Mouse (Mus musculus): ENCODE data around the gene Rnf222. TPM values are rescaled to one million over a fixed set of nuclear protein-coding genes. Genes with fewer than 3 reads are reported as not detected.

Gene Rnf222
- polyA plus RNA-seq, 1 experiment from 2014 or later, result not detected

DNA sequence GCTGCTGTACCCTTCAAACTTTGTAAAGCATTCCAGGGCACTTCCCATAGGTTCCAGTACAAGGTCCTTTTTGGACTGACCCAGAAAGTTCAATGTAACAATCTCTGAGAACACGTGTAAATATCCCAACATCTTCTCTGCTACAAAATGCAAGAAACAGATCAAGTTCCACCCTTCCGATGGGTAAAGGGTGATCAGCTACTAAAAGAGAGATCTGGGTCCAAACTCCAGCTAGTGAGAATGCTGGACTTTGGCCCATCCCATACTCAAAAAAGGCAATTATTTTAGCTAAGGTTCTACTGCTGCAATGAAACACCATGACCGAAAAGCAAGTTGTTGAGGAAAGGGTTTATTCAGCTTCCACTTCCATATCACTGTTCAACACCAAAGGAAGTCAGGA is 33.7 kb upstream of the Rnf222 start:
- Histone ChIP-seq H3K4me1 (ENCODE audit: control insufficient read depth in 2 of 2, insufficient read depth in 2 of 2, low read length in 2 of 2) (peaks cover 10 to 26% of the 10 kb centered on the region in 2 experiments), H3K36me3 (ENCODE audit: control insufficient read depth, insufficient read depth, low read length) (no peaks in the 10 kb centered on the region), H3K9me3 (ENCODE audit: control insufficient read depth, low read length) (no peaks in the 10 kb centered on the region), H3K27me3 (ENCODE audit: control insufficient read depth, insufficient read depth, low read length) (no peaks in the 10 kb centered on the region), H3K9ac (ENCODE audit: low read length) (0 out of 2 replicates have a peak overlapping the region, but pooled peaks have one; percentile 17), H3K4me2 (ENCODE audit: low read length) (no peak overlapping the region), H3K27ac (replicated peaks in 1 of 2; ENCODE audit: control insufficient read depth in 1 of 2, insufficient read depth in 1 of 2, low read depth in 2 of 2, low read length in 2 of 2) (peak overlapping the region; percentile 60 to 89; a peak in 3 of 4 replicates), H3K4me3 (ENCODE audit: control insufficient read depth in 1 of 2, insufficient read depth in 1 of 2, low read depth in 1 of 2, low read length in 2 of 2) (no peak overlapping the region)
- ATAC-seq (ENCODE audit: insufficient number of reproducible peaks, insufficient read depth, low FRiP score, low read depth), result no peak
- WGBS, result 87% methylated on average over 3 of the region's 3 CpGs

DNA sequence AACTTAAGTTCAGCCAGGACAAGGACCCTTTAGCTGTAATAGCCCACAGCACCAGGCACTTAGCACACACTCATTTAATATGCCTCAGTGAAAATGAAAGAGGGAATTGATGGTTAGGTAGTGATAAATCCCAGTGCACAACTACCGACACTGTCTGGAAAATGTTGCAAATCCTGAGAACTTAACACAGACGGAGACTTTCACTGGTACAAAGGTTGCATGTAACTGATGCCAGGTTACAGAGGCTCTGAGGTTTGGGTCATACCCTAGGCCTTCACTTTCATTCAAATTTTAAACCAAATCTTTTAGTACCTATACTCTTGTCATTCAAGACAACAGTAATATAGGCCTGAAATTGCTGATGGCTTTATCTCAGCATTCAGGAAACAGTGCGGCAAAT is 31.0 kb upstream of the Rnf222 start:
- Histone ChIP-seq H3K27me3 (ENCODE audit: control insufficient read depth, insufficient read depth, low read length) (no peaks in the 10 kb centered on the region), H3K4me1 (ENCODE audit: control insufficient read depth in 2 of 2, insufficient read depth in 2 of 2, low read length in 2 of 2) (peaks cover 10 to 13% of the 10 kb centered on the region in 2 experiments), H3K36me3 (ENCODE audit: control insufficient read depth, insufficient read depth, low read length) (no peaks in the 10 kb centered on the region), H3K4me2 (ENCODE audit: low read length) (no peak overlapping the region), H3K9me3 (ENCODE audit: control insufficient read depth, low read length) (no peaks in the 10 kb centered on the region), H3K27ac (replicated peaks in 1 of 2; ENCODE audit: control insufficient read depth in 1 of 2, insufficient read depth in 1 of 2, low read depth in 2 of 2, low read length in 2 of 2) (no peak overlapping the region), H3K4me3 (ENCODE audit: control insufficient read depth in 1 of 2, insufficient read depth in 1 of 2, low read depth in 1 of 2, low read length in 2 of 2) (no peak overlapping the region), H3K9ac (ENCODE audit: low read length) (no peak overlapping the region)
- no peak for ATAC-seq (ENCODE audit: insufficient number of reproducible peaks, insufficient read depth, low FRiP score, low read depth)
- WGBS, result 77% methylated on average over 3 of the region's 3 CpGs

DNA sequence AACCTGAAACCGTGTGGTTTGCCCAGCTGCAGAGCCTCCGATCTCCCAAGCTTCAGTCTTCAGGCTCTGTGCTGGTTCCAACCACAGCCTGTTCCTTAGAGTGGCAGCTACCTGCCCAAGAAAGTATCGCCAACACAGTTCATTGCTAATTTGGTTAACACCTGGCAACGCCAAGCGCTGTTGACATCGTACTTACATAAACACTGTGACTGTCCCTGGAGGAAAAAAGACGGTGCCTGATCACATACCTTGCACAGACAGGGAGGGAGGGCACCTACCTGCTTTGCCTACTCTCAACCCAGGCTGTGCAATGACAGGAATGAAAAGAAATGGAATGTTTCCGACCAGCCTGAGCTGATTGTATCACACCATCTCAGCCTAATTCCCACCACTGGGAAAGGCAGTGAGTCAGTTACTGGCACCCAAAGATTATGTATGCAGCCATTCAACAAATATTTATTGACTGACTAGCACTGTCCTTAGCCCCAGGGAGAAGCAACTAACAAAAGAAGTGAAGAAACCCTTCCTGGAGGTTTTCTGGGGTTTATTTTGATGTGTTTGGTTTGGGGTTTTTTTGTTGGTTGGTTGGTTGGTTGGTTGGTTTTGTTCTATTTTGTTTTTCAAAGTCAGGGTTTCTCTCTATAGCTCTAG is 28.3 kb upstream of the Rnf222 start:
- no peaks in the 10 kb centered on the region for H3K27me3 ChIP-seq (ENCODE audit: control insufficient read depth, insufficient read depth, low read length)
- no peak for ATAC-seq (ENCODE audit: insufficient number of reproducible peaks, insufficient read depth, low FRiP score, low read depth)
- H3K4me1 ChIP-seq (ENCODE audit: control insufficient read depth in 2 of 2, insufficient read depth in 2 of 2, low read length in 2 of 2), result peaks cover 10 to 13% of the 10 kb centered on the region in 2 experiments
- no peak overlapping the region for H3K9ac ChIP-seq (ENCODE audit: low read length)
- no peaks in the 10 kb centered on the region for H3K36me3 ChIP-seq (ENCODE audit: control insufficient read depth, insufficient read depth, low read length)
- no peak overlapping the region for H3K27ac ChIP-seq (replicated peaks in 1 of 2; ENCODE audit: control insufficient read depth in 1 of 2, insufficient read depth in 1 of 2, low read depth in 2 of 2, low read length in 2 of 2)
- no peak overlapping the region for H3K4me2 ChIP-seq (ENCODE audit: low read length)
- H3K9me3 ChIP-seq (ENCODE audit: control insufficient read depth, low read length), result no peaks in the 10 kb centered on the region
- H3K4me3 ChIP-seq (ENCODE audit: control insufficient read depth in 1 of 2, insufficient read depth in 1 of 2, low read depth in 1 of 2, low read length in 2 of 2), result no peak overlapping the region
- WGBS, result 75% methylated on average over 8 of the region's 8 CpGs

DNA sequence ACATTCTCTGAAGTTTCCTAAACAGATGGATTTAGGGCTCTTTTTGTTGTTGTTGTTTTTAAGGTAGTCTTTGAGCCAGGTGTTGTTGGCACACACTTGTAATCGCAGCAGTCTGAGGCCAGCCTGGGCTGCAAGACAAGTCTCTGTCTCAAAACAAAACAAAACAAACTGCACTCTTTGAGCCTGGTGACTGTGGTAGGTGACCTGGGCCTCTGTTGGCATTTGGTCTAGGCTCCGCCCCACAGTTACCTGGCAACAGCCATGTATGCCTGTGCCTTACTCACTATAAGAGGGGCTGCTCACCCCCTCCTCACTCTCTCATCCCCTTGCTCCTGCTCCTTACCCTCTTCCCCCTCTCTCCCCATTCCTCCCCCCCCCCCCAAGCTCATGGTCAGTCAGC is 26.1 kb upstream of the Rnf222 start:
- no peak overlapping the region for H3K4me2 ChIP-seq (ENCODE audit: low read length)
- no peak for ATAC-seq (ENCODE audit: insufficient number of reproducible peaks, insufficient read depth, low FRiP score, low read depth)
- H3K9ac ChIP-seq (ENCODE audit: low read length), result no peak overlapping the region
- no peaks in the 10 kb centered on the region for H3K9me3 ChIP-seq (ENCODE audit: control insufficient read depth, low read length)
- H3K27me3 ChIP-seq (ENCODE audit: control insufficient read depth, insufficient read depth, low read length), result no peaks in the 10 kb centered on the region
- 88% methylated on average over 2 of the region's 2 CpGs for WGBS
- no peak overlapping the region for H3K27ac ChIP-seq (replicated peaks in 1 of 2; ENCODE audit: control insufficient read depth in 1 of 2, insufficient read depth in 1 of 2, low read depth in 2 of 2, low read length in 2 of 2)
- H3K4me1 ChIP-seq (ENCODE audit: control insufficient read depth in 2 of 2, insufficient read depth in 2 of 2, low read length in 2 of 2), result peaks cover 10 to 22% of the 10 kb centered on the region in 2 experiments
- no peak overlapping the region for H3K4me3 ChIP-seq (ENCODE audit: control insufficient read depth in 1 of 2, insufficient read depth in 1 of 2, low read depth in 1 of 2, low read length in 2 of 2)
- H3K36me3 ChIP-seq (ENCODE audit: control insufficient read depth, insufficient read depth, low read length), result no peaks in the 10 kb centered on the region

DNA sequence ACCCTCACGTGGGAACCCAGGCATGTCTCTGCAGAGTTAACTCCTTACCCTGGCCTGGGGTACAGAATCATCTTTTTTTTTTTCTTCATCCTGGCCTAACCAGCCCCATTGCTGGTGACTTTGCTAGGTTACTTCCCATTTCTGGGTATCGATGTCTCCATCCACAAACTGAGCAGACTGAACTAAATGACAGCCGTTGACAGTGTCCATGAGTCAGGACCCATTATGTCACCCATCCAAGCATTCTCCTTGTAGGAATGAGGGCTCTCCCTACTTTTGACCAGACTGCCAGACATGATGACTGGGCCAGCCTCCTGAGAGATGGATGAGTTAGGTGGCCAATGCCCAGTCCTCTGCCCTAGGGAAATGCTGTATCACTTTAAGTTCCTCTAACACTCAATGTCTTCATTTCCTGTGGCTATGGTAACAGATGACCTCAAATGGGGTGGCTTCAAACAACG is 24.7 kb upstream of the Rnf222 start:
- Histone ChIP-seq H3K9ac (ENCODE audit: low read length) (no peak overlapping the region), H3K27ac (replicated peaks in 1 of 2; ENCODE audit: control insufficient read depth in 1 of 2, insufficient read depth in 1 of 2, low read depth in 2 of 2, low read length in 2 of 2) (peak overlapping the region in 1 of 2 experiments; percentile 25; a peak in 1 of 4 replicates), H3K27me3 (ENCODE audit: control insufficient read depth, insufficient read depth, low read length) (no peaks in the 10 kb centered on the region), H3K36me3 (ENCODE audit: control insufficient read depth, insufficient read depth, low read length) (no peaks in the 10 kb centered on the region), H3K4me2 (ENCODE audit: low read length) (no peak overlapping the region), H3K9me3 (ENCODE audit: control insufficient read depth, low read length) (no peaks in the 10 kb centered on the region), H3K4me1 (ENCODE audit: control insufficient read depth in 2 of 2, insufficient read depth in 2 of 2, low read length in 2 of 2) (peaks cover 10 to 22% of the 10 kb centered on the region in 2 experiments), H3K4me3 (ENCODE audit: control insufficient read depth in 1 of 2, insufficient read depth in 1 of 2, low read depth in 1 of 2, low read length in 2 of 2) (no peak overlapping the region)
- no peak for ATAC-seq (ENCODE audit: insufficient number of reproducible peaks, insufficient read depth, low FRiP score, low read depth)
- WGBS, result 56% methylated on average over 4 of the region's 4 CpGs

DNA sequence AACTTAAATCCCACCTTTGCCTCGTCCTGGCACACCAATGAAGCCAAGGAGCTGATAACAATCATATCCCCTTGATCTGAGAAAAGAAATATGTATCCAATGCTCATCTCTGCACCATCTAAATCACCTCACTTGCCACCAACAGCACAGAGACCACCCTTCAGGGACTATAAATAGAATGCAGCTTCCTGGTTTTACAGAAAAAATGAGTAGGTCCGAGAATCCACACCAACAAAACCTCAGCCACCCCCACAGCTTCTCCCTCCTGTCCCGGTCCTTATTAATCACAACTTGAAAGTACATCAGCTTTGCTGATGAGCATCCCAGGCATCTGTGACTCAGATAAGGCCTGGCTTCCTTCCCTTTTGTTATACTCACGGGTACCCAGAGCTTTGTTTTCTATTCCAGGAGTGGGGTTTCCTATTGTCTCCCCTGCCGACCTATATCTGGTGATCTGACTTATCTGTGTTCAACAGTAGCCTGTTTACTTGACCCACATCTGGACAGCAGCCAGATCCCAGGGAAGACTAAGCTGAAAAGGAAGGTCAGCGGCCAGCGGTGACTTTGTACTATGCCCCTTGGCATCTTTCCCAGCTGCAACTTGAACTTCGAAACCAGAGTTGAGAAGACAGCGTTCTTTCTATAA is 23.7 kb upstream of the Rnf222 start:
- Histone ChIP-seq H3K36me3 (ENCODE audit: control insufficient read depth, insufficient read depth, low read length) (no peaks in the 10 kb centered on the region), H3K4me1 (ENCODE audit: control insufficient read depth in 2 of 2, insufficient read depth in 2 of 2, low read length in 2 of 2) (peaks cover 10 to 22% of the 10 kb centered on the region in 2 experiments), H3K9ac (ENCODE audit: low read length) (no peak overlapping the region), H3K4me2 (ENCODE audit: low read length) (peak overlapping the region; percentile 39), H3K9me3 (ENCODE audit: control insufficient read depth, low read length) (no peaks in the 10 kb centered on the region), H3K27me3 (ENCODE audit: control insufficient read depth, insufficient read depth, low read length) (no peaks in the 10 kb centered on the region), H3K4me3 (ENCODE audit: control insufficient read depth in 1 of 2, insufficient read depth in 1 of 2, low read depth in 1 of 2, low read length in 2 of 2) (no peak overlapping the region), H3K27ac (replicated peaks in 1 of 2; ENCODE audit: control insufficient read depth in 1 of 2, insufficient read depth in 1 of 2, low read depth in 2 of 2, low read length in 2 of 2) (peak overlapping the region; percentile 25 to 29; a peak in 2 of 4 replicates)
- 10% methylated on average over 9 of the region's 9 CpGs for WGBS
- peak; percentile 50; the same call in 1 of the 2 replicates for ATAC-seq (ENCODE audit: insufficient number of reproducible peaks, insufficient read depth, low FRiP score, low read depth)

DNA sequence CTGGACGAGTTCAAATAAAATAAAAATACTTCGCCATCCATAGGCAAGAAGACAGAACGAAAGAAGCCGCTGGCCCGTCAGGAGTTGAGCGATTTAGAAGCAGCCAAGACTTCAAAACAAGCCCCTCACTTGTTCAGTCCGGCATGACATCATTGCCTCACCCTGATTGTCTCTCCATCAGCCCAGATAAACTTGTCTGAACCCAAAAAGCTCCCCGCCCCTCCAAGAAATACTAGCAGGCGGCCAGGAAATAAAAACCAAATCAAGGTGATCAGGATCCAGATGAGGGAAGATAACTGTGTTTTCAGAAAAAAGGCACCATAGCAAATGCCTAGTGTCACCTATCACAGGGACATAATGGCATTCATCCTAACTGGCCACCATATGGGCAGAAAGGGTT is 17.1 kb upstream of the Rnf222 start:
- Histone ChIP-seq H3K4me3 (ENCODE audit: control insufficient read depth in 1 of 2, insufficient read depth in 1 of 2, low read depth in 1 of 2, low read length in 2 of 2) (no peak overlapping the region), H3K9me3 (ENCODE audit: control insufficient read depth, low read length) (no peaks in the 10 kb centered on the region), H3K9ac (ENCODE audit: low read length) (no peak overlapping the region), H3K36me3 (ENCODE audit: control insufficient read depth, insufficient read depth, low read length) (no peaks in the 10 kb centered on the region), H3K4me1 (ENCODE audit: control insufficient read depth in 2 of 2, insufficient read depth in 2 of 2, low read length in 2 of 2) (peaks cover 4 to 9% of the 10 kb centered on the region in 2 experiments; a peak in 3 of 4 replicates), H3K27me3 (ENCODE audit: control insufficient read depth, insufficient read depth, low read length) (no peaks in the 10 kb centered on the region), H3K4me2 (ENCODE audit: low read length) (no peak overlapping the region), H3K27ac (replicated peaks in 1 of 2; ENCODE audit: control insufficient read depth in 1 of 2, insufficient read depth in 1 of 2, low read depth in 2 of 2, low read length in 2 of 2) (no peak overlapping the region)
- 70% methylated on average over 9 of the region's 9 CpGs for WGBS
- no peak for ATAC-seq (ENCODE audit: insufficient number of reproducible peaks, insufficient read depth, low FRiP score, low read depth)

Data from heart, embryonic 14.5 days (tissue).